Mouse (Mus musculus) ovary, adult 10 weeks (tissue): ENCODE measurements around the gene Skint2. TPM values are rescaled to one million over a fixed set of nuclear protein-coding genes. Genes with fewer than 3 reads are reported as not detected.

Source experiments
- polyA plus RNA-seq: library from polyadenylated mRNA; stranded (reverse); fragments of 350-450 nt; fragmentation: Illumina TruSeq; extraction: RNeasy Lipid Tissue Mini Kit (QIAGEN cat#74804); gene quantifications from one replicate; pipeline ENCODE4 v1.2.3, GENCODE M21; 2014

Skint2 gene
- not detected for polyA plus RNA-seq

DNA sequence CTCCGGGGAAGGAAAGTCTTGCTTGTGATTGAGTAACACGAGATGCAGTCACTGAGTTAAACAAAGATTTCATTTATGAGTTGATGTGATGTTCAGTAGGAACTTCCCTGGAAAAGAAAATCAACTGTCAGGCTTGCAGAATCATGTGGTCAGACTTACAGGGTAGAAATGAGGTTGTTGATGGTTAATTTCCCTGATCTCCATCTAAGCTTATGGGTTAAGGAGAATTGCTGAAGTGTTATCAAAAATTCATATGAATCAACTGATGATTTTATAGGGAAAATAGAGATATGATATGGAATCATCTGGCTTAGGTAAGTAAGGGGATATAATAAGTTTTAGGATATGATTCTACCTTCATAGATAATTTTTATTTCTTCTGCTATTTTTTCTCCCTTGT, at the start of gene Skint2:
Skint2 (plus strand) TSS at position 301 of the 400 bp plus-strand sequence.

Other genes starting within 250 kb of the Skint2 start
- not detected for gene Skint9, start 123.2 kb upstream of the Skint2 start, polyA plus RNA-seq
- not detected for gene Skint10, start 217.7 kb downstream of the Skint2 start, polyA plus RNA-seq